Mouse (Mus musculus): ENCODE measurements around the gene Cttnbp2nl.

Cttnbp2nl gene

GRCm38 (mm10) chr3:104967548-104968300 is 85.2 kb downstream of the Cttnbp2nl start:
- intact Hi-C loops (cut with DNase I) = loop anchor here (5.0 kb wide), 1 partner anchor 185 kb away; the partner anchor contains the start of genes Fam19a3 and Ppm1j

- intact Hi-C loops (cut with DNase I) = loop anchor here (5.0 kb wide), 1 partner anchor 184 kb away; the partner anchor contains the start of genes Fam19a3 and Ppm1j
Observed at GRCm38 (mm10) chr3:104965991-104966554, 86.9 kb downstream of the Cttnbp2nl start.

GRCm38 (mm10) chr3:104965070-104965855 is 87.7 kb downstream of the Cttnbp2nl start:
- intact Hi-C loops (cut with DNase I) = loop anchor here (5.0 kb wide), 1 partner anchor 183 kb away; the partner anchor contains the start of genes Fam19a3 and Ppm1j

- intact Hi-C loops (cut with DNase I) = no loop called here
Observed at GRCm38 (mm10) chr3:104963331-104964276, 89.3 kb downstream of the Cttnbp2nl start.

GRCm38 (mm10) chr3:104962866-104963265 is 90.1 kb downstream of the Cttnbp2nl start:
- intact Hi-C loops (cut with DNase I) = no loop called here

- intact Hi-C loops (cut with DNase I) = no loop called here
Observed at GRCm38 (mm10) chr3:104962141-104962611, 90.8 kb downstream of the Cttnbp2nl start.

- intact Hi-C loops (cut with DNase I) = no loop called here
Observed at GRCm38 (mm10) chr3:104961066-104962059, 91.6 kb downstream of the Cttnbp2nl start, which contains the start of gene Wnt2b. Gene Wnt2b, minus strand, starts transcription at chr3:104961921.

- intact Hi-C loops (cut with DNase I) = no loop called here
Observed at GRCm38 (mm10) chr3:104960026-104961000, 92.6 kb downstream of the Cttnbp2nl start.

GRCm38 (mm10) chr3:104956131-104956581 is 96.8 kb downstream of the Cttnbp2nl start:
- intact Hi-C loops (cut with DNase I) = no loop called here

GRCm38 (mm10) chr3:104954551-104954950 is 98.4 kb downstream of the Cttnbp2nl start:
- intact Hi-C loops (cut with DNase I) = no loop called here

- intact Hi-C loops (cut with DNase I) = no loop called here
Observed at GRCm38 (mm10) chr3:104954137-104954536, 98.8 kb downstream of the Cttnbp2nl start.

- intact Hi-C loops (cut with DNase I) = no loop called here
Observed at GRCm38 (mm10) chr3:104952891-104953670, 99.9 kb downstream of the Cttnbp2nl start.

All from adrenal gland (tissue).